Mouse (Mus musculus): ENCODE data around the gene Zc3h12c.
"Not testable (repeated sequence)": the region's sequence is repeated elsewhere in the genome, so short reads cannot be mapped to it uniquely, and the experiment has no call there.

The Zc3h12c gene

GRCm38 (mm10) chr9:52103448-52104224 lies 64.7 kb downstream of the Zc3h12c start:
- DNase-seq (ENCODE audit: extremely low read depth, low read depth), result no peak

- DNase-seq (ENCODE audit: extremely low read depth, low read depth), result no peak
These were observed 66.1 kb downstream of the Zc3h12c start for GRCm38 (mm10) chr9:52102060-52102844.

GRCm38 (mm10) chr9:52100426-52100825 lies 67.9 kb downstream of the Zc3h12c start:
- no peak for DNase-seq (ENCODE audit: extremely low read depth, low read depth)

- DNase-seq (ENCODE audit: extremely low read depth, low read depth), result peak; percentile 39
These were observed 69.8 kb downstream of the Zc3h12c start for GRCm38 (mm10) chr9:52098600-52098999.

GRCm38 (mm10) chr9:52097386-52097785 lies 71.0 kb downstream of the Zc3h12c start:
- DNase-seq (ENCODE audit: extremely low read depth, low read depth), result no peak

- DNase-seq (ENCODE audit: extremely low read depth, low read depth), result no peak
These were observed 72.7 kb downstream of the Zc3h12c start for GRCm38 (mm10) chr9:52095666-52096065.

- no peak for DNase-seq (ENCODE audit: extremely low read depth, low read depth)
These were observed 73.8 kb downstream of the Zc3h12c start for GRCm38 (mm10) chr9:52094471-52094980.

GRCm38 (mm10) chr9:52094016-52094415 lies 74.4 kb downstream of the Zc3h12c start:
- no peak for DNase-seq (ENCODE audit: extremely low read depth, low read depth)

GRCm38 (mm10) chr9:52093108-52093507 lies 75.3 kb downstream of the Zc3h12c start:
- peak; percentile 86 for DNase-seq (ENCODE audit: extremely low read depth, low read depth)

GRCm38 (mm10) chr9:52092311-52092710 lies 76.1 kb downstream of the Zc3h12c start:
- DNase-seq (ENCODE audit: extremely low read depth, low read depth), result no peak

- DNase-seq (ENCODE audit: extremely low read depth, low read depth), result no peak
These were observed 76.6 kb downstream of the Zc3h12c start for GRCm38 (mm10) chr9:52091752-52092151.

- no peak for DNase-seq (ENCODE audit: extremely low read depth, low read depth)
These were observed 86.0 kb downstream of the Zc3h12c start for GRCm38 (mm10) chr9:52082414-52082813.

GRCm38 (mm10) chr9:52081979-52082378 lies 86.4 kb downstream of the Zc3h12c start:
- DNase-seq (ENCODE audit: extremely low read depth, low read depth), result no peak

GRCm38 (mm10) chr9:52077692-52078091 lies 90.7 kb downstream of the Zc3h12c start:
- DNase-seq (ENCODE audit: extremely low read depth, low read depth), result no peak

GRCm38 (mm10) chr9:52076089-52076488 lies 92.3 kb downstream of the Zc3h12c start:
- no peak for DNase-seq (ENCODE audit: extremely low read depth, low read depth)

GRCm38 (mm10) chr9:52072202-52072601 lies 96.2 kb downstream of the Zc3h12c start:
- no peak for DNase-seq (ENCODE audit: extremely low read depth, low read depth)

- DNase-seq (ENCODE audit: extremely low read depth, low read depth), result not testable (repeated sequence)
These were observed 97.0 kb downstream of the Zc3h12c start for GRCm38 (mm10) chr9:52071352-52071751.

- DNase-seq (ENCODE audit: extremely low read depth, low read depth), result no peak
These were observed 98.3 kb downstream of the Zc3h12c start for GRCm38 (mm10) chr9:52070052-52070451.
